Mouse (Mus musculus): Measurements from ENCODE around the gene Amn.

GRCm38 (mm10) chr12:111251227-111251626, 19.7 kb upstream of the Amn start:
- TF ChIP-seq CTCF (IDR thresholded peaks at IDR 0.05; ENCODE audit: insufficient read depth, low read depth, low read length) (no peak), POLR2A (IDR thresholded peaks at IDR 0.05; ENCODE audit: insufficient read depth, low read depth, low read length) (no peak)

All from olfactory bulb, adult 2 months (tissue).